Mouse (Mus musculus) ES-E14 (cell line): ENCODE data around the gene Pgbd5. TPM values are rescaled to one million over a fixed set of nuclear protein-coding genes. Genes with fewer than 3 reads are reported as not detected.

ENCODE experiments used
- DNase-seq: peaks from one replicate; pipeline ENCODE4 v3.0.0-alpha.2; 2013; ENCODE audit warnings: low read depth, low spot score
- H3K27ac ChIP-seq: 2 replicates; pipeline ENCODE4 v1.5.1; 2012; ENCODE audit warnings: low read depth, mild to moderate bottlenecking, low read length, moderate library complexity, mixed read lengths; ENCODE audit not compliant: poor library complexity, insufficient read depth, severe bottlenecking
- H3K36me3 ChIP-seq: 2 replicates; pipeline ENCODE4 v1.6.1; 2012; ENCODE audit warnings: mild to moderate bottlenecking, low read length, moderate library complexity, mixed read lengths; ENCODE audit not compliant: control insufficient read depth, poor library complexity, insufficient read depth, severe bottlenecking
- H3K4me1 ChIP-seq, 2 experiments: fragments of 150-350 bp in 1 of 2; sonication (generic) in 1 of 2; 2 replicates each; pipeline ENCODE4 v1.6.1; 2012; ENCODE audit warnings: low read length in 2 of 2, mild to moderate bottlenecking in 1 of 2, mixed read lengths in 1 of 2; ENCODE audit not compliant: control insufficient read depth in 2 of 2, insufficient read depth in 2 of 2, poor library complexity in 1 of 2
- H3K4me3 ChIP-seq, 2 experiments: fragments of 150-350 bp in 1 of 2; sonication (generic) in 1 of 2; 2 replicates each; pipeline ENCODE4 v1.5.1; 2012; ENCODE audit warnings: low read length in 2 of 2, low read depth in 1 of 2, mild to moderate bottlenecking in 1 of 2, mixed read lengths in 1 of 2; ENCODE audit not compliant: insufficient read depth in 1 of 2, poor library complexity in 1 of 2, severe bottlenecking in 1 of 2
- H3K9ac ChIP-seq: 2 replicates; pipeline ENCODE4 v1.6.1; 2012; ENCODE audit warnings: low read depth, mild to moderate bottlenecking, low read length, mixed read lengths; ENCODE audit not compliant: poor library complexity, insufficient read depth, severe bottlenecking
- H3K9me3 ChIP-seq: fragments of 150-350 bp; sonication (generic); 2 replicates; pipeline ENCODE4 v1.6.1; 2012; ENCODE audit warnings: low read depth, mild to moderate bottlenecking, low read length; ENCODE audit not compliant: control insufficient read depth, insufficient read depth
- CHD2 ChIP-seq: IDR thresholded peaks from 2 replicates; pipeline ENCODE4 v1.6.1; 2014; ENCODE audit warnings: mild to moderate bottlenecking, low read depth, low read length, inconsistent platforms
- HCFC1 ChIP-seq: IDR thresholded peaks from 2 replicates; pipeline ENCODE4 v1.6.1; 2012; ENCODE audit warnings: low read length, inconsistent platforms, borderline replicate concordance; ENCODE audit not compliant: insufficient read depth
- MAFK ChIP-seq: IDR thresholded peaks from 2 replicates; pipeline ENCODE4 v1.6.1; 2014; ENCODE audit warnings: mild to moderate bottlenecking, low read depth, low read length, inconsistent platforms; ENCODE audit not compliant: insufficient read depth
- ZC3H11A ChIP-seq: IDR thresholded peaks from 2 replicates; pipeline ENCODE4 v1.6.1; 2012; ENCODE audit warnings: low read depth, mild to moderate bottlenecking, inconsistent platforms, low read length, borderline replicate concordance
- ZNF384 ChIP-seq: IDR thresholded peaks from 2 replicates; pipeline ENCODE4 v1.6.1; 2012; ENCODE audit warnings: low read depth, low read length, inconsistent platforms
- in situ Hi-C, 2 experiments: fragments of 600-800 bp; cut with MboI; formaldehyde crosslinking; loops; one replicate each; pipeline ENCODE4 v1.15.1; 2025; ENCODE audit warnings: low sequenced_read_pairs in 2 of 2, inconsistent platforms in 1 of 2; ENCODE audit not compliant: unreplicated experiment in 2 of 2
- total RNA-seq: library from RNA; depleted of rRNA; stranded (reverse); fragments of 300-350 nt; gene quantifications from 2 replicates; pipeline ENCODE4 v1.2.3, GENCODE M21; 2012; rRNA removed

Pgbd5 gene
- total RNA-seq, 1 experiment: 2.1 TPM

GRCm38 (mm10) chr8:124321227-124321840, 118.1 kb downstream of the Pgbd5 start:
- no peak for TF ChIP-seq CHD2
- Histone ChIP-seq H3K27ac (no peak overlapping the region), H3K4me3 (no peak overlapping the region), H3K9me3 (no peaks in the 10 kb centered on the region), H3K4me1 (no peaks in the 10 kb centered on the region), H3K9ac (no peak overlapping the region), H3K36me3 (peaks cover 5% of the 10 kb centered on the region; the same call in 1 of the 2 replicates)
- in situ Hi-C loops: no loop called here
- no peak for DNase-seq

- no peak for DNase-seq
- Histone ChIP-seq H3K36me3 (peaks cover 5% of the 10 kb centered on the region; the same call in 1 of the 2 replicates), H3K9ac (no peak overlapping the region), H3K4me3 (no peak overlapping the region), H3K27ac (no peak overlapping the region), H3K4me1 (peaks cover 0 to 6% of the 10 kb centered on the region in 2 experiments; a peak in 1 of 4 replicates), H3K9me3 (no peaks in the 10 kb centered on the region)
- TF ChIP-seq CHD2 (no peak), ZNF384 (no peak), HCFC1 (no peak), MAFK (no peak), ZC3H11A (no peak)
- in situ Hi-C loops: no loop called here
Measured at GRCm38 (mm10) chr8:124319316-124319652, 120.2 kb downstream of the Pgbd5 start.

Other genes starting within 250 kb of the Pgbd5 start
- 41.0 and 45.6 TPM in 2 replicates for gene Galnt2, start 208.3 kb downstream of the Pgbd5 start, total RNA-seq
- gene Cog2, start 81.1 kb upstream of the Pgbd5 start, total RNA-seq: 29.5 and 31.4 TPM in 2 replicates
- gene Agt, start 130.0 kb upstream of the Pgbd5 start, total RNA-seq: 0.16 TPM in 1 of 2 replicates, not detected in the other
- gene Capn9, start 136.5 kb upstream of the Pgbd5 start, total RNA-seq: not detected in 2 replicates
- gene 2310022B05Rik, start 223.7 kb upstream of the Pgbd5 start, total RNA-seq: 7.5 and 8.1 TPM in 2 replicates